Mouse (Mus musculus): ENCODE results near the gene Hpd. TPM values are rescaled to one million over a fixed set of nuclear protein-coding genes. Genes with fewer than 3 reads are reported as not detected.

Hpd gene
- polyA plus RNA-seq, 2 experiments = not detected

GRCm38 (mm10) chr5:123190912-123191311 lies 8.4 kb upstream of the Hpd start:
- no peaks in the 10 kb centered on the region for H3K4me1 ChIP-seq (ENCODE audit: control insufficient read depth, insufficient read depth, low read length)
- no peak for DNase-seq (ENCODE audit: low spot score)
- TF ChIP-seq POLR2A (IDR thresholded peaks at IDR 0.05; ENCODE audit: borderline replicate concordance, extremely low read depth, insufficient read depth, insufficient read length) = no peak
- H3K27me3 ChIP-seq (ENCODE audit: control insufficient read depth, insufficient read depth, low read length) = no peaks in the 10 kb centered on the region
- 86% methylated on average over 3 of the region's 3 CpGs for WGBS
- H3K27ac ChIP-seq (replicated peaks; ENCODE audit: low read depth, low read length) = no peak overlapping the region
- H3K9me3 ChIP-seq (ENCODE audit: control insufficient read depth, low read length) = no peaks in the 10 kb centered on the region
- H3K9ac ChIP-seq (ENCODE audit: low read depth, low read length, severe bottlenecking) = no peak overlapping the region
- no peak for ATAC-seq (ENCODE audit: low FRiP score, low read depth)
- H3K36me3 ChIP-seq (ENCODE audit: control insufficient read depth, insufficient read depth, low read length) = no peaks in the 10 kb centered on the region
- H3K4me3 ChIP-seq (replicated peaks; ENCODE audit: low read length) = no peak overlapping the region
- H3K4me2 ChIP-seq (replicated peaks; ENCODE audit: low read depth, low read length, severe bottlenecking) = no peak overlapping the region

- H3K27me3 ChIP-seq (ENCODE audit: control insufficient read depth, insufficient read depth, low read length) = no peaks in the 10 kb centered on the region
- H3K27ac ChIP-seq (replicated peaks; ENCODE audit: low read depth, low read length) = no peak overlapping the region
- H3K9me3 ChIP-seq (ENCODE audit: control insufficient read depth, low read length) = no peaks in the 10 kb centered on the region
- DNase-seq (ENCODE audit: low spot score) = no peak
- 87% methylated on average over 3 of the region's 3 CpGs for WGBS
- no peak for ATAC-seq (ENCODE audit: low FRiP score, low read depth)
- H3K9ac ChIP-seq (ENCODE audit: low read depth, low read length, severe bottlenecking) = no peak overlapping the region
- no peaks in the 10 kb centered on the region for H3K4me1 ChIP-seq (ENCODE audit: control insufficient read depth, insufficient read depth, low read length)
- no peak for TF ChIP-seq POLR2A (IDR thresholded peaks at IDR 0.05; ENCODE audit: borderline replicate concordance, extremely low read depth, insufficient read depth, insufficient read length)
- H3K4me2 ChIP-seq (replicated peaks; ENCODE audit: low read depth, low read length, severe bottlenecking) = no peak overlapping the region
- no peak overlapping the region for H3K4me3 ChIP-seq (replicated peaks; ENCODE audit: low read length)
- no peaks in the 10 kb centered on the region for H3K36me3 ChIP-seq (ENCODE audit: control insufficient read depth, insufficient read depth, low read length)
Measured at GRCm38 (mm10) chr5:123187306-123187705, 4.8 kb upstream of the Hpd start.

- DNase-seq (ENCODE audit: low spot score) = no peak
- no peak for TF ChIP-seq POLR2A (IDR thresholded peaks at IDR 0.05; ENCODE audit: borderline replicate concordance, extremely low read depth, insufficient read depth, insufficient read length)
- no peaks in the 10 kb centered on the region for H3K9me3 ChIP-seq (ENCODE audit: control insufficient read depth, low read length)
- no peak overlapping the region for H3K9ac ChIP-seq (ENCODE audit: low read depth, low read length, severe bottlenecking)
- H3K27ac ChIP-seq (replicated peaks; ENCODE audit: low read depth, low read length) = no peak overlapping the region
- no peak for ATAC-seq (ENCODE audit: low FRiP score, low read depth)
- H3K27me3 ChIP-seq (ENCODE audit: control insufficient read depth, insufficient read depth, low read length) = no peaks in the 10 kb centered on the region
- no peaks in the 10 kb centered on the region for H3K4me1 ChIP-seq (ENCODE audit: control insufficient read depth, insufficient read depth, low read length)
- no peaks in the 10 kb centered on the region for H3K36me3 ChIP-seq (ENCODE audit: control insufficient read depth, insufficient read depth, low read length)
- no peak overlapping the region for H3K4me3 ChIP-seq (replicated peaks; ENCODE audit: low read length)
- H3K4me2 ChIP-seq (replicated peaks; ENCODE audit: low read depth, low read length, severe bottlenecking) = no peak overlapping the region
- WGBS = 71% methylated on average over 6 of the region's 6 CpGs
Measured at GRCm38 (mm10) chr5:123185966-123186365, 3.4 kb upstream of the Hpd start.

- H3K27ac ChIP-seq (replicated peaks; ENCODE audit: low read depth, low read length) = no peak overlapping the region
- DNase-seq (ENCODE audit: low spot score) = no peak
- WGBS = 84% methylated on average over 5 of the region's 6 CpGs
- no peaks in the 10 kb centered on the region for H3K4me1 ChIP-seq (ENCODE audit: control insufficient read depth, insufficient read depth, low read length)
- no peaks in the 10 kb centered on the region for H3K27me3 ChIP-seq (ENCODE audit: control insufficient read depth, insufficient read depth, low read length)
- ATAC-seq (ENCODE audit: low FRiP score, low read depth) = no peak
- no peak for TF ChIP-seq POLR2A (IDR thresholded peaks at IDR 0.05; ENCODE audit: borderline replicate concordance, extremely low read depth, insufficient read depth, insufficient read length)
- H3K36me3 ChIP-seq (ENCODE audit: control insufficient read depth, insufficient read depth, low read length) = no peaks in the 10 kb centered on the region
- no peaks in the 10 kb centered on the region for H3K9me3 ChIP-seq (ENCODE audit: control insufficient read depth, low read length)
- no peak overlapping the region for H3K4me2 ChIP-seq (replicated peaks; ENCODE audit: low read depth, low read length, severe bottlenecking)
- H3K4me3 ChIP-seq (replicated peaks; ENCODE audit: low read length) = no peak overlapping the region
- H3K9ac ChIP-seq (ENCODE audit: low read depth, low read length, severe bottlenecking) = no peak overlapping the region
Measured at GRCm38 (mm10) chr5:123181536-123181935, 991 bp downstream of the Hpd start.

GRCm38 (mm10) chr5:123180390-123180789 lies 2.1 kb downstream of the Hpd start:
- WGBS = 88% methylated on average over 15 of the region's 15 CpGs
- Histone ChIP-seq H3K4me3 (replicated peaks; ENCODE audit: low read length) (no peak overlapping the region), H3K9ac (ENCODE audit: low read depth, low read length, severe bottlenecking) (no peak overlapping the region), H3K27me3 (ENCODE audit: control insufficient read depth, insufficient read depth, low read length) (no peaks in the 10 kb centered on the region), H3K9me3 (ENCODE audit: control insufficient read depth, low read length) (no peaks in the 10 kb centered on the region), H3K27ac (replicated peaks; ENCODE audit: low read depth, low read length) (no peak overlapping the region), H3K36me3 (ENCODE audit: control insufficient read depth, insufficient read depth, low read length) (no peaks in the 10 kb centered on the region), H3K4me2 (replicated peaks; ENCODE audit: low read depth, low read length, severe bottlenecking) (no peak overlapping the region), H3K4me1 (ENCODE audit: control insufficient read depth, insufficient read depth, low read length) (no peaks in the 10 kb centered on the region)
- no peak for ATAC-seq (ENCODE audit: low FRiP score, low read depth)
- TF ChIP-seq POLR2A (IDR thresholded peaks at IDR 0.05; ENCODE audit: borderline replicate concordance, extremely low read depth, insufficient read depth, insufficient read length) = no peak
- DNase-seq (ENCODE audit: low spot score) = no peak

GRCm38 (mm10) chr5:123178792-123179191 lies 3.7 kb downstream of the Hpd start:
- no peaks in the 10 kb centered on the region for H3K9me3 ChIP-seq (ENCODE audit: control insufficient read depth, low read length)
- H3K4me2 ChIP-seq (replicated peaks; ENCODE audit: low read depth, low read length, severe bottlenecking) = no peak overlapping the region
- H3K27ac ChIP-seq (replicated peaks; ENCODE audit: low read depth, low read length) = no peak overlapping the region
- DNase-seq (ENCODE audit: low spot score) (no peak), ATAC-seq (ENCODE audit: low FRiP score, low read depth) (no peak)
- no peaks in the 10 kb centered on the region for H3K4me1 ChIP-seq (ENCODE audit: control insufficient read depth, insufficient read depth, low read length)
- TF ChIP-seq POLR2A (IDR thresholded peaks at IDR 0.05; ENCODE audit: borderline replicate concordance, extremely low read depth, insufficient read depth, insufficient read length) = no peak
- no peaks in the 10 kb centered on the region for H3K27me3 ChIP-seq (ENCODE audit: control insufficient read depth, insufficient read depth, low read length)
- H3K4me3 ChIP-seq (replicated peaks; ENCODE audit: low read length) = no peak overlapping the region
- 90% methylated on average over 5 of the region's 5 CpGs for WGBS
- no peak overlapping the region for H3K9ac ChIP-seq (ENCODE audit: low read depth, low read length, severe bottlenecking)
- H3K36me3 ChIP-seq (ENCODE audit: control insufficient read depth, insufficient read depth, low read length) = no peaks in the 10 kb centered on the region

All from limb, embryonic 14.5 days (tissue).